Mouse (Mus musculus): Measurements from ENCODE around the gene Grm4. TPM values are rescaled to one million over a fixed set of nuclear protein-coding genes. Genes with fewer than 3 reads are reported as not detected.

Grm4 gene
- polyA plus RNA-seq, 1 experiment from 2014 or later = 10.1 TPM

DNA sequence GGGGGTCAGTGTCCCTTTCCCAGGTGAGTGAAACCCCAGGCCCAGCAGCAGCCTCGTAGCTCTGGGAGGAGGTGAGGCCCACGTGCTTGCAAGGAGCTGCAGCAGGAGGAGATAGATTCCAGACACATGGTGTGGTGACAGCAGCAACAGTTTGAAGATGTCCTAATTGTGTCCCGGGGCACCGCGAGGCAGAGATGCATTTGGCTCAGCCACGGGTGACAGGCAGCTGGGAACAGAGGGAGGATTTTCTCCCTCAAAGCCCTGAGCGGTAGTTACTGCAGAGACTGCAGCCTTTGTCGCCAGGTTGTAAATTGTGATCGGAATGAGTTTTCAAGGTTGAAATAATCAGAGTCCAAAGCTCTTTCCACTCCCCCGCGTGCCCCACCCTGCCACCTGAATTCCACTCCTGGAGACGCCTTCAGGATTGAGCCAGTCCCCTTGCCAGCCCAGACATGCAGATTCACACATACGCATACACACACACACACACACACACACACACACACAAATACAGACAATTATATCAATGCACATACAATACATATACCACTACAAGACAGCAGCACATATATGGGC, 78.6 kb downstream of the Grm4 start:
- DNase-seq = peak; percentile 64
- H3K27ac ChIP-seq (replicated peaks; ENCODE audit: low read depth, low read length) = peak overlapping the region; percentile 4

DNA sequence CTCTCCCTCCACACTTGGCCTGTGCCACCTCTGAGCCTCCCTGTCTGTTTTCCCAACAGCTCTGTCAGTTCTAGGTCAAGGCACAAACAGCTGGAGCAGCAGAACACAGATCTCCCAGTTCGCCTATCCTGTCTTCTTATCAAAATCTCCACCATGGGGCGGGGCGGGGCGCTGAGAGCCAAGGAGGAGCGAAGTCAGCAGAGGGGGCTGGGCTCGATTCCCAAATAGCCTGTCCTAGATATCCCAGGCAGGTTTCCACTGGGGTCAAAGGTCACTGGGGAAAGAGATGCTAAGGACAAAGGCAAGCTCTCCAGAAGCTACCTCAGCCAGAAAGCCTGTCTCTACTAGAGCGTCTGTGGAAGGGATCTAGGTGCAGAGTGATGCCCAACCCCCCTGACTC, 79.4 kb downstream of the Grm4 start:
- no peaks in the 10 kb centered on the region for H3K27me3 ChIP-seq (ENCODE audit: control insufficient read depth, insufficient read depth, low read length)

More for the DNA sequence above, 78.6 kb downstream of the Grm4 start:
- Histone ChIP-seq H3K4me3 (replicated peaks; ENCODE audit: low read depth, low read length) (no peak overlapping the region), H3K4me2 (ENCODE audit: low read length) (no peak overlapping the region), H3K27me3 (ENCODE audit: control insufficient read depth, insufficient read depth, low read length) (no peaks in the 10 kb centered on the region), H3K36me3 (ENCODE audit: control insufficient read depth, insufficient read depth, low read length) (no peaks in the 10 kb centered on the region), H3K4me1 (ENCODE audit: control insufficient read depth, insufficient read depth, low read length) (peaks cover 9% of the 10 kb centered on the region), H3K9ac (replicated peaks; ENCODE audit: low read length) (no peak overlapping the region), H3K9me3 (ENCODE audit: control insufficient read depth, low read length) (no peaks in the 10 kb centered on the region)
- no peak for ATAC-seq (ENCODE audit: low FRiP score, low TSS enrichment)
- WGBS = 34% methylated on average over 13 of the region's 13 CpGs

DNA sequence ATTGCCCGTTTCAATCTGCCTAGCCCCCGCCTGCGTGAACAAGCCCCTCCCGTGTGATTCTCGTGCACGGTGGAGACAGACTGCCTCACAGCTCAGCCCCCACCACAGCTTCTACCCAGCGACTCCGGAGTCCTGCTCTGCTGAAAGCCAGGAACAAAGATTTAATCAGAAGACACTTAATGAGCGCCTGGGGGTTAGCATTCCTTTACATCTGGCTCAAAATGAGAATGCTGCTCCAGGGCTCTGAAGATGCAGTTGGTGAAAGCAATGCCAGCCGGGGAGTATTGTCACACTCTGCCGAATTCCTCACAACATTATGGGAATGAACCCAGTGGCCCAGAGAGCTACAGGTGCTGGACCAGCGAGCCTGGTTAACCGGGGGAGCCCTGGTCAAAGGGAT, 85.4 kb downstream of the Grm4 start:
- Histone ChIP-seq H3K4me2 (ENCODE audit: low read length) (no peak overlapping the region), H3K27ac (replicated peaks; ENCODE audit: low read depth, low read length) (no peak overlapping the region), H3K4me1 (ENCODE audit: control insufficient read depth, insufficient read depth, low read length) (peaks cover 18% of the 10 kb centered on the region), H3K9me3 (ENCODE audit: control insufficient read depth, low read length) (no peaks in the 10 kb centered on the region), H3K9ac (replicated peaks; ENCODE audit: low read length) (no peak overlapping the region), H3K27me3 (ENCODE audit: control insufficient read depth, insufficient read depth, low read length) (no peaks in the 10 kb centered on the region), H3K4me3 (replicated peaks; ENCODE audit: low read depth, low read length) (no peak overlapping the region), H3K36me3 (ENCODE audit: control insufficient read depth, insufficient read depth, low read length) (no peaks in the 10 kb centered on the region)
- ATAC-seq (ENCODE audit: low FRiP score, low TSS enrichment) (no peak), DNase-seq (peak; percentile 61)
- WGBS = 21% methylated on average over 13 of the region's 13 CpGs

More for the DNA sequence above, 79.4 kb downstream of the Grm4 start:
- no peak for DNase-seq
- no peak for ATAC-seq (ENCODE audit: low FRiP score, low TSS enrichment)
- H3K4me3 ChIP-seq (replicated peaks; ENCODE audit: low read depth, low read length) = no peak overlapping the region
- H3K4me2 ChIP-seq (ENCODE audit: low read length) = no peak overlapping the region
- 56% methylated on average over 7 of the region's 7 CpGs for WGBS
- no peak overlapping the region for H3K27ac ChIP-seq (replicated peaks; ENCODE audit: low read depth, low read length)
- no peak overlapping the region for H3K9ac ChIP-seq (replicated peaks; ENCODE audit: low read length)
- H3K9me3 ChIP-seq (ENCODE audit: control insufficient read depth, low read length) = no peaks in the 10 kb centered on the region
- H3K4me1 ChIP-seq (ENCODE audit: control insufficient read depth, insufficient read depth, low read length) = peaks cover 9% of the 10 kb centered on the region
- H3K36me3 ChIP-seq (ENCODE audit: control insufficient read depth, insufficient read depth, low read length) = no peaks in the 10 kb centered on the region

DNA sequence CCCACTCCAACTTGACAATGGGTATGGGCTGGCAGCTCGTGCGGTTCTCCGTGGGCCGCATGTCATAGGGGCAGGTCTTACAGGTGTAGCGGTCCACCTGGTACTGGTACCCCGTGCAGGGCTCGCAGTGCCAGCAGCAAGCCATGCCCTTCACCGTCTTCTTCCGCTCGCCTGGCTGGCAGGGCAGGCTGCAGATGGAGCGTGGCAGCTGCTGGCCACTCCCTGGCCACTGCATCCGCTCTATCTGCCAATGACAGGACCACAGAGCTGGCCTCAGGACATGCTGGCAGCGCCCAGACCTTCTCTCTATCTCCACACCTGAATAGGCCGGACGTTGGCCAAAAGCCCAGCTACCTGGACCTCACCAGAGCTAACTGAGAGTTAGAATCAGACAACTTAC, 86.0 kb downstream of the Grm4 start:
- WGBS = 95% methylated on average over 15 of the region's 15 CpGs
- Histone ChIP-seq H3K9ac (replicated peaks; ENCODE audit: low read length) (no peak overlapping the region), H3K9me3 (ENCODE audit: control insufficient read depth, low read length) (no peaks in the 10 kb centered on the region), H3K4me2 (ENCODE audit: low read length) (no peak overlapping the region), H3K4me3 (replicated peaks; ENCODE audit: low read depth, low read length) (no peak overlapping the region), H3K27me3 (ENCODE audit: control insufficient read depth, insufficient read depth, low read length) (no peaks in the 10 kb centered on the region), H3K36me3 (ENCODE audit: control insufficient read depth, insufficient read depth, low read length) (no peaks in the 10 kb centered on the region), H3K4me1 (ENCODE audit: control insufficient read depth, insufficient read depth, low read length) (peaks cover 18% of the 10 kb centered on the region), H3K27ac (replicated peaks; ENCODE audit: low read depth, low read length) (no peak overlapping the region)
- ATAC-seq (ENCODE audit: low FRiP score, low TSS enrichment) = no peak
- no peak for DNase-seq

DNA sequence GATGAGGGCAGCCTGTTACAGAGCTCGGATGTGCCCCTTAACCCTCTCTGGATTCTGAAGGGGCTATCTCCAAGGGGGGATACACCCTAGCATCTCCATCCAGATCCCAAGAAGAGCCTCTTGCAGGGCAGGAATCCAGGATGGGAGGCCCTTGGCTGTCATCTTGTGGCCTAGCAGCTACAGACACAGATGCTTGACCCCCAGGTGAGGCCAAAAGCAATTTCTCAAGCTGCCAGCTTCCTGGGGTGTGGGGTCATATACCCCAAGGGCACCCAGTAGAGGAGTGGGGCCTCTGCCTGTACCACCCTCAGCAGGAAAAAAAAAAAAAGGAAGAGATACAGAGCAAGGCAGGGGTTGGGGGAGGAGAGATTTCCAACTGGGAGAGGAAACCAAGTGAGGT, 87.1 kb downstream of the Grm4 start:
- ATAC-seq (ENCODE audit: low FRiP score, low TSS enrichment) (no peak), DNase-seq (no peak)
- no peak overlapping the region for H3K4me3 ChIP-seq (replicated peaks; ENCODE audit: low read depth, low read length)
- no peaks in the 10 kb centered on the region for H3K36me3 ChIP-seq (ENCODE audit: control insufficient read depth, insufficient read depth, low read length)
- H3K4me1 ChIP-seq (ENCODE audit: control insufficient read depth, insufficient read depth, low read length) = peaks cover 18% of the 10 kb centered on the region
- no peak overlapping the region for H3K4me2 ChIP-seq (ENCODE audit: low read length)
- no peak overlapping the region for H3K27ac ChIP-seq (replicated peaks; ENCODE audit: low read depth, low read length)
- no peak overlapping the region for H3K9ac ChIP-seq (replicated peaks; ENCODE audit: low read length)
- H3K9me3 ChIP-seq (ENCODE audit: control insufficient read depth, low read length) = 0 out of 2 replicates have a peak, but pooled peaks cover under 1% of the 10 kb centered on the region
- 88% methylated on average over 1 of the region's 1 CpGs for WGBS
- H3K27me3 ChIP-seq (ENCODE audit: control insufficient read depth, insufficient read depth, low read length) = no peaks in the 10 kb centered on the region

DNA sequence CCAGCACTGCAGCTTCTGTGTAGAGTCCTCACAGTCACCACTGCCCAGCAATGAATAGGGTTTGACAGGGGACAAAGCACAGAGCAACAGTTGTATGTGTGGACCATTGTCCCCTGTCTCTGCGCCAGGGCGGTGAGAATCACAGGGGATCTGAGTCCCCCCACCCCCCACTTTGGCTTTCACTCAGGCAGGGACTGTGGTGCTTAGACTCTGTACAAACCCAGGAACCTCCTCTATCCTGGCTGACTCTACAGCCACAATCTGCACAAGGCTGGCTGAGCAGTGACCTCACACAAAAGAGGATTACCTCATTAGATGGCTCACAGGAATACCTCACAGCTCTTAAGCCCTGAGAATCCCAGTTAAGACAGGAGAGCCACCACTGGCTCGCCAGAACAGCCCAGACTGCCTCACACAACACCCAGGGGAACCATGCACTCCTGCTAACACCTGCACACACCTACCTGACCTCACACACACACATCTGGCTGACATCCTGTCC, 88.0 kb downstream of the Grm4 start:
- H3K4me3 ChIP-seq (replicated peaks; ENCODE audit: low read depth, low read length) = no peak overlapping the region
- no peak for ATAC-seq (ENCODE audit: low FRiP score, low TSS enrichment)
- DNase-seq = peak; percentile 35
- H3K36me3 ChIP-seq (ENCODE audit: control insufficient read depth, insufficient read depth, low read length) = no peaks in the 10 kb centered on the region
- no peak overlapping the region for H3K9ac ChIP-seq (replicated peaks; ENCODE audit: low read length)
- 17% methylated on average over 3 of the region's 3 CpGs for WGBS
- H3K27me3 ChIP-seq (ENCODE audit: control insufficient read depth, insufficient read depth, low read length) = no peaks in the 10 kb centered on the region
- H3K27ac ChIP-seq (replicated peaks; ENCODE audit: low read depth, low read length) = peak overlapping the region; percentile 55; the same call in 1 of the 2 replicates
- peaks cover 18% of the 10 kb centered on the region for H3K4me1 ChIP-seq (ENCODE audit: control insufficient read depth, insufficient read depth, low read length)
- no peak overlapping the region for H3K4me2 ChIP-seq (ENCODE audit: low read length)
- H3K9me3 ChIP-seq (ENCODE audit: control insufficient read depth, low read length) = peaks cover 8% of the 10 kb centered on the region

DNA sequence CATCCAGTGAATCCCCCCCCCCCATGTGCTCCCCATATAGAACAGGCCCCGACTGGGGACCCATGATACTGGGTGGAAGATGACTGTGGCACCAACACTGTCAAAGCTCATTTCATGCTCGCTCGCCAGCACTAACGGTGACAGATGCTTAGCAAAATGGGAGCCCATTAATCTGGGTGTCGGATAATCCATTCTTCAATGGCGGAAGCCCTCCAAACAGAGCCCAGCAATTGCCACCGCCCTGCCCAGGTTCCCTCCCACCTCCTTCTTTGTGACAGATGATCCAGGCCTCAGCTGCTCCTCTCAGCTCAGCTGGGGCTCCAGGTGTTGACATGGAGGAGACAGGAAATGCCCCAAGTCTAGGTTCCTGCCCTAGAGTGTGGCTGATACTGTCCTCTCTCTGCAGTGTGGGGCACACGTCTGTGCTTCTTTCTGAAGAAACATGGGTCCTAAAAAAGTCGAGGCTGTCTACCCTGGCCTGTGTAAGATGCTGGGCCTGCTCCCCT, 89.0 kb downstream of the Grm4 start:
- peaks cover 18% of the 10 kb centered on the region for H3K4me1 ChIP-seq (ENCODE audit: control insufficient read depth, insufficient read depth, low read length)
- ATAC-seq (ENCODE audit: low FRiP score, low TSS enrichment) (0 out of 2 replicates have a peak, but pooled peaks have one; percentile 24), DNase-seq (peak; percentile 55)
- H3K27ac ChIP-seq (replicated peaks; ENCODE audit: low read depth, low read length) = peak overlapping the region; percentile 55
- H3K36me3 ChIP-seq (ENCODE audit: control insufficient read depth, insufficient read depth, low read length) = no peaks in the 10 kb centered on the region
- no peaks in the 10 kb centered on the region for H3K27me3 ChIP-seq (ENCODE audit: control insufficient read depth, insufficient read depth, low read length)
- H3K4me3 ChIP-seq (replicated peaks; ENCODE audit: low read depth, low read length) = no peak overlapping the region
- no peak overlapping the region for H3K4me2 ChIP-seq (ENCODE audit: low read length)
- WGBS = 26% methylated on average over 9 of the region's 9 CpGs
- no peak overlapping the region for H3K9ac ChIP-seq (replicated peaks; ENCODE audit: low read length)
- peaks cover 12% of the 10 kb centered on the region for H3K9me3 ChIP-seq (ENCODE audit: control insufficient read depth, low read length)

DNA sequence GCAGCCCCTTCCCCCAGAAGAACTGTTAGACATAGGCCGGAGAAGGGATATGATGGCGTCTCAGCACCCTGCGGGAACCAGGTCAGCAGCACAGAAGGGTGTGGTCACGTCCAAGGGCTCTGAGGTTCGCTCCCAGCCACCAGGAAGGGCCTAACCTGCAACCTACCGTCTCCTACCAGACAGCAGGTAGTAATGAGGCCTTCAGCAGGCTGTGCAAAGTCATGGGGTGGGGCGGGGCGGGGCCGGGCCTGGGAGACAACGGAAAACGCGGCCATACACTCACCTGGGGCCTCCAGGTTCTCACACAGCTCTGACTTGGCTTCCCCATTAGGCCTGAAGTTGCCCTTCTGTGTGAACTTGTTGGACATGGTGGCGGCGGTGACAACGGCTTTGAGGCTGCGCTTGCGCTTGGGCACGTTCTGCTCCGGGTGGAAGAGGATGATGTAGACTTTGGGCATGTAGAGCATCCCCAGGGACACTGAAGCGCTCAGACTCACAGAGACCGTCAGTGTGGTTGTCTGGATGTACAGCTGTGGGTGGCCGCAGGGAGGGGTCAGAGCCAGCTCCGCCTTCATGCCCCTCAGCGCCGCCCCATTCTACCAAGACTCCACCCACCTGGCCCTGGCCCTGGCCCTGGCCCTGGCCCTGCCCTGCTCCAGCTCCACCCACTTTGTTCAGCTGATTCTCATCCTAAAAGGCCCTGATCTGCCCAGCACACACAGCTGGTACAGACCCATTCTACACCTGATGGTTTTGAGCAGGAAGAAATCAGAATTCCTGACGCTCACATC, 90.0 kb downstream of the Grm4 start:
- no peak overlapping the region for H3K4me3 ChIP-seq (replicated peaks; ENCODE audit: low read depth, low read length)
- H3K9ac ChIP-seq (replicated peaks; ENCODE audit: low read length) = no peak overlapping the region
- H3K36me3 ChIP-seq (ENCODE audit: control insufficient read depth, insufficient read depth, low read length) = no peaks in the 10 kb centered on the region
- ATAC-seq (ENCODE audit: low FRiP score, low TSS enrichment) (no peak), DNase-seq (no peak)
- no peak overlapping the region for H3K4me2 ChIP-seq (ENCODE audit: low read length)
- H3K27me3 ChIP-seq (ENCODE audit: control insufficient read depth, insufficient read depth, low read length) = no peaks in the 10 kb centered on the region
- 85% methylated on average over 26 of the region's 26 CpGs for WGBS
- peaks cover 18% of the 10 kb centered on the region for H3K4me1 ChIP-seq (ENCODE audit: control insufficient read depth, insufficient read depth, low read length)
- peaks cover 12% of the 10 kb centered on the region for H3K9me3 ChIP-seq (ENCODE audit: control insufficient read depth, low read length)
- H3K27ac ChIP-seq (replicated peaks; ENCODE audit: low read depth, low read length) = peak overlapping the region; percentile 55; the same call in 1 of the 2 replicates
